Mouse (Mus musculus) heart, postnatal 14 days (tissue): ENCODE results near the gene Capn15. TPM values are rescaled to one million over a fixed set of nuclear protein-coding genes. Genes with fewer than 3 reads are reported as not detected.

Experiments
- DNase-seq, 2 experiments: peaks; one replicate each; pipeline ENCODE4 v3.0.0; 2021 to 2022
- intact Hi-C: fragments of 180-260 bp; cut with DNase I; formaldehyde crosslinking; loops from one replicate; pipeline ENCODE4 v1.15.1; 2025
- total RNA-seq, 2 experiments: library from RNA; stranded (reverse); gene quantifications; 2 replicates each; pipeline ENCODE4 v1.2.3; 2021

The Capn15 gene
- total RNA-seq, 2 experiments from 2014 or later = 11.4 to 13.1 TPM

DNA sequence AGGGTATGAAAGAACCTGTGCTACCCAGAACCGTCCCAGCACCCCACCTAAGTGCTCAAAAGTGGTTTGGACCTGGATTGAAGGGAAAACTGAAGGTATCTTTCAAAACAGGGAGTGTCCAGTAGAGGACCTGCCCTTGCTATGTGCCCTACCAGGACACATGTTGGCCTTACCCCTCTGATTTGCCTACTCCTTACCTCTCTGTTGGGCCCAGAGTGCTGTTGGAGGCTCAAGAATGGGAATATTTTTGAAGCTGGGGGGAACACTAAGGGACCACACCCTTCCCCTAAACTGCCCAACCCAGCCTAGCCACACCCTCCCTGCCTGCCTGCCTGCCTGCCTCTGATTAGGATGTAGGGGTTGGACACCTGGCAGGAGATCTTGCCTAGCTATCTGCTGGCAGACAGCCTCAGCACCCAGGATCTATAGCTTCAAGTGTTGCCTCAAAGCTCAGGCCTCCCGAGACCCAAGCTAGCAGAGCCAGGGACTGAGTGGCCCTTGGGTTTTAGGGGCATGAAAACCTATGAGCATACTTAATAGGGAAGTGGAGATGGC is 42.9 kb downstream of the Capn15 start:
- intact Hi-C loops = no loop called here
- no peak for DNase-seq

DNA sequence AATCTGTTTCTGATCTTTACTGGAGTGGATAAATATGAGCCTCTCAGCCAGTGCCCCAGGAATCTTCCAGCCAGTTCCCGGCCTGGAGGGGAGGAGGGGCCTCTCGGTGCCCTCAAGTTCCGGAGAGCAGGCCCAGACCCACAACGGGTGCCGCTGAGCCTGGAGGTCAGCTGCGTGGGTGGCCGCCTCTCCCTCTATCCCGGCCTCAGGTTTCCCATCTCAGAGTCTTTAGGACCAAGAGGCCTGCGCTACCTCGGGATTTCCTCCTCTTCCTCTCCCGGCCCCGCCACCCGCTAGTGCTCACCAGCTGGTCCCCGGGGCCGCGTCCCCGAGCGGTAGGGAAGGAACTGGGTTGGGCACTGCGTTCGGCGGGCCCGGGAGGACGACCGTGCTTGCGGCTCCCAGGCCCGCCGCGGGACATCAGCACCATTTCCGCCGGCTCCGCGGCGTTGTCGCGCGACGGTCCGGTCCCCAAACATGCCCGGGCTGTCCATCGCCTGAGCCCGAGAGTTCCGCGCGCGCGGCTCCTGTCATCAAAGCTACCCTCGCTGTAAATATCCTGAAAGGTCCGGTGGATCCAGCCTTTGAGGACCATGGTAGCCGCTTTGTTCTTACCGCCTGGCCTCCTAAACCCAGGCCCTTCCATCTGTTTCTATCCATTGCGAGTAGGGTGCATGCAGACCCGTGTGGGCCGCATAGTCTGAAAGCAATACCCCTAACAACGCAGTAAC is 43.9 kb downstream of the Capn15 start:
- intact Hi-C loops = loop anchor here (2.0 kb wide), 1 partner anchor 43 kb away; the partner anchor contains the start of gene Capn15
- peak; percentile 86 to 88 for DNase-seq

DNA sequence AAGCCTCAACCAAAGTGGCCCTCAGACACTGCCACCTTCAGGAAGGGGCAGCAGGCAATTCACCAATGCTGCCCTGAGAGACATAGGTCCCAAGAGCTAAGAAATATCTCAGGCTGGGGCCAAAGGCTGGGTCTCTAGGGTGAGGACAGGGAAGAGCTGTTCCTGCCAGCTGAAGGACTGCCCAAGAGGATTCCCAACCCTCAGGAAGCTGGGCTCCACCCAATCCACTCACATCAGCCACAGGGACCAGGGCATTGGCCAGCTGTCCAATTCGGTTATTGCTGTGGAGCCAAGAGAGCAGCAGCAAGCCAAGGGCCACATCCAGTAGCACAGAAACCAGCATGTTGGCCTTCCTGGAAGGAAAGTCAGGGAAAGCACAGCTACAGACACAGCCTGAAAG is 51.1 kb downstream of the Capn15 start:
- intact Hi-C loops = no loop called here
- DNase-seq = no peak

DNA sequence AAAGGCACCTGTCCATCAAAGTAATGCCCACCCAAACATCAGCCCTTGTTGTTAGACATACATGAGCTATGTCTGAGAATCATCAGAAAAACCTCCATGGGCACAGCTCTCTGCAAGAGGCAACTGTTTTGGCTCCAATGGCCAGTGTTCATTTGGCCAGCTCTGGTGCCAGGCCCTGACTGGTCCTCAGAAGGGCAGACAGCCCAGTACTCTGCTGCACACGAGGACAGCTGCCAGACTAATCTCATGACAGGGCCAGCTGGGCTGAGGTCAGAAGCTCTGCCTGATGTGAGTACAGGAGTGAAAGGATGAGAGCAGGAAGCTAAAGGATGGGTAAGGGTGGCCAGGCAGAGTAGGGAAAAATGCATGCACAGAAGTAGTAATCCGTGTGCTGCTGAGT is 60.2 kb downstream of the Capn15 start:
- intact Hi-C loops = loop anchor here (5.0 kb wide), 1 partner anchor 33 kb away; no protein-coding TSS in a partner anchor
- DNase-seq = peak; percentile 40 to 72

DNA sequence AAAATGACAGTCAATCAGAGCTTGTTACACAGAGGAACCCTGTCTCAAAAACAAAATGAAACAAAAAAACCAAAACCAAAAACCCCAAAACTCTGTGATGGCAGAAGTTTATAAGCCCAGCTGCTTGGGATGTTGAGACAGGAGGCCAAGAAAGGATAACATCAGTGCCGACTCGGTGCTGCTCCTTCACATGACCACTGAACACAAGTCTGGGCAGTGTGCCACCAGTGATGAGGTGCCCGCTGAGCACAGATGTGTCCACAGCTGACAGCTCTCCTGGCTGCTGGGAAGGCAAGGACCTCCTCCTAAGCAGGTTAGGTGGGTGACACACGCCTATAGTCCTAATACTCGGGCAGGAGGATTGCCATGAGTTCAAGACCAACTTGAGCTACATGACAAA is 63.5 kb downstream of the Capn15 start:
- DNase-seq = peak in 1 of 2 experiments; percentile 22
- intact Hi-C loops = no loop called here

DNA sequence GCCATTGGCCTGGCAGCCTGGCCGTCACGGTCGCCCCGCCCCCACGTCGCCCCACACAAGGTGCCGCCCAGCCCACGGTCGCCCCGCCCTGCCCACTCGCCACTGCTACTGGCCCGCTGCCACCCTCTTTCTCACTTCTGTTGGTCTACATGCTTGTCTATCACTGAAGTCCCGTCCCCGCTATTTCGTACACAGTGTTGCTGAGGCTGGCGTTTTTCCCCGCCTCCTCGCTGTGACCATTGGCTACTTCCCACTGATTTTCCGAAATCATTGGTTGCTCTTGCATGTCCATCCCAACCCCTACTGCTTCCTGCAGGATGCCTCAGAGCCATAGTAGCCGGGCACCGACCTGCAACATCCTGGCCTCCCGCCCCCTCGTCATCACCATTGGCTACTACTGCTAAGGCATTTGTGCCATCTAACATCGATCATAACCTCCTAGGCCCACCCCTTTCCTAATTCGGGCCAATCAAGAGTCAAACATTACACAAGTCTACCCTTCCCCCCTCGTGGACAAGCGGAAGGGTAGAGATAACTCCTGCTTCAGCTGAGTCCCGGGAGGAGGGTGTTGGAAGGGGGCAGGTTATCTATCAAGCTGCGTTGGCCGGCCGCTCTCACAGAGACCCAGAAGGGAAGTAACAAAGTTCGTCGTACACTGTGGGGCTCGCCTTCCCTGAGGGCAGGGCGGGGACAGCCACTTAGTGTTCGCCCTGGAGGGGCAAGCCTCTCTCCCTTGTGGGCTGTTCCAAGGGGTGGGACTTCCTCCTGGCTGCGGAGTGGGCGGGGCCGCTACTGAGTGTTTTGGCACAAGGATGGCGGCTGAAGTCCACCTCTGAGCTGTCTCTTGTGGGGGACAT is 65.6 kb downstream of the Capn15 start:
- intact Hi-C loops = no loop called here
- peak; percentile 100 for DNase-seq

DNA sequence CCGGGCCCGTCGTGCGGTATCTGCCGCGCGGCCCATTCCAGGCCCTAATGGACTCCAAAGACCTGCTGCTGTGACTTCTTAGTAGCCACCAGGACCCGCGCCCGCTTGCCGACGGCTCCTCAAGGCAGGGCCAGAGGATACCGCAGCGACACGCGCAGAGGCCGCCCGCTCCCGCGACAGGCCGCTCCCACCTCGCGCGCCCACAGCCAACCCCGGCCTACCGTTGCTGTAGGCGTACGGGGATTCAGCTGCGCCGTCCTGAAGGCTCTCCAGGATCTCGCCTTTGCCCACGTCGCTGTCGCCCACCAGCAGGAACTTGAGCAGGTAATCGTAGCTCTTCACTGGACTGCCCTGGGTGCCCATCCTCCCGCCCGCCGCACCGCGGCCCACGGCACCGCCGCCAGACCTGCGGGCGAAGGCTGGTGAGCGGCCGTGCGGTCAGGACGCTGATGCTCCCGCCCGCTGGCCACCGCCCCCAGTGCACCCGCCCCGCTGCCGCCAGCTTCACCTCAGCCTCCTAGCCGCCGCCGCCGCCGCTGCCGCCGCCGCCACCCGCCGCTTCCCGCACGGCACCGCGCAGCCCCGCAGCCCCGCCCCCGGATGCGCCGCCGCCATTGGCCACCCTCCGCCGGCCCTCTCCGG is 66.3 kb downstream of the Capn15 start, which contains the start of gene Rab40c:
Rab40c (minus strand) TSS at position 584 of the 642 bp plus-strand sequence.
- intact Hi-C loops = no loop called here
- DNase-seq = peak in 1 of 2 experiments; percentile 49

DNA sequence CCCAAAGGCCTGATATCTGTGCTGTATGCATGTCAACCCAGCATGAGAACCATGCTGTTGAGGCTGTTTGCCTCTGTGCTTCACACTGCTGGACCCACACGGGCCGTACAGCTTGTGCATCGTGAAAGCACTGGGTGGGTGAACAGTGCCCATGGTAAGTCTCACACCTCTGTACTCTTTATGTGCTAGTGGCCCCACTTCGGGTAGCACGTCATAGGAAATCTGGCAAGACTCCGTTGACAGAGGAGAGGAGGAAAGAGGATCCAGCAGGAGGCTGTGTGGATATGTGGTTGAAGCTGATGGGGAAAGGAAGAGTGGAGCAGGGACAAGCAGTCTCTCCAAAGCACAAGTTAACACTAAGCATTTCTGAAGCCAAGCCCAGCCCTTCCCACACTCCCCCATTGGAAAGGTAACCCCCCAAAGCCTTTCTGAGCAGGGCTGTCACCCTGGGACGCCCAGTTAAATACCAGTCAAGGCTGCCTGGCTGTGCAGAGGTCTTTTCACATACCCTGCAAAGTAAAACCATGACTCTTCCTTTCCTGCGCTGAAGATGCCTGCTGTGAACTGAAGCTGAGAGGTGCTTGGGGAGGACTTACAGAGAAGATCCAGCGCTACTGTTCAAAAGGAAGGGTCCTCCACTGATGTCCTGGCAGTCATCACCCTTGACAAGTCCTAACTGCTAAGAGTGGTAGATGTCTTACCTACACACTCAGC is 67.4 kb downstream of the Capn15 start:
- no peak for DNase-seq
- intact Hi-C loops = no loop called here

DNA sequence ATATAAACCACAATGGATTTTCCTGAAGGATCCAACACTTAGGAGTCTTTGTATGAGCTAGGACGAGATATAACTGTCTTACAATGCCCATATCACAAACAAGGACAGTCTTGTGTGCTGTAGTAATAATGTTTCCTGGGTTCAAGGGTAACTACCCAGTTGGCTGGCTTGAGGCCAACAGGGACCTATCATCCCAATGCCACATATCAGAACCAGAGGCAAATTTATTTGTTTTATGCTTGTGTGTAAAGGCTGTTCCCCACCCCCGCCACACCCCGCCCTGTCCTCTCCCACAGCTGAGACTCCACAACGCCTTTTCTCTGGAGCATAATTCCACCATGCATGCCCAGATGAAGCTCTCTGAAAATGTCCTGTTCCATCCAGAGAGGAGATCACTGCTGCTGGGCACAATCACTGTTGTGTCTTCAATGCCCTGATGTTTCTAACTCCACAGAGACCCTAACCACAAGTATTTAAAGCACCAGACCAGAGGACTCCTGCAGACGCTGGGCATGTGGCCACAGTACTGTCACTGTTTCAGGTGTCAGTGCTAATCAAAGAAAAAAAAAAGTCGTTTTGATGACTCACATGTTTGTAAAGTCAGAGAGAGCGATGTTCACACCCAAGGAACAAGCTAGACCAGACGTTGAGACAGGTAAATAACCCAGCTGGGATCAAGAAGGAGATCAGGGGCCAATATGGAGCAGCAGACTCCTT is 68.5 kb downstream of the Capn15 start:
- no peak for DNase-seq
- intact Hi-C loops = no loop called here

DNA sequence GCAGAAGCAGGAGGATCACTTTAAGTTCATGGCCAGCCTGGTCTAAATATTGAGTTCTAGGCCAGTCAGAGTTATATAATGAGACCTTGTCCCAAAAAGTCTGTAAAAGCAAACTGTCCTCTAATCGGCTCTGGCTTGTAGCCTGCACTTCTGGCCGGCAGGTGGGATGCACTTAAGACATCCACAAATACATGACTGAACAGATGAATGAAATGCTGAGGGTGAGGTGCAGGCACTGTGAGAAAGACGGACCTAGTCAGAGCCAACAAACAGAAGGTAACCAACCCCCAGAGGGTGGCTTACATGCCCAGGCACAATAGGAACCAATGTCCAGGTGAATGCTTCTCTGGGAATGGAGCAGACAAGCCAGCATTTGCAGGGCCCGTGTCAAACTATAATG is 71.3 kb downstream of the Capn15 start:
- intact Hi-C loops = no loop called here
- DNase-seq = no peak

DNA sequence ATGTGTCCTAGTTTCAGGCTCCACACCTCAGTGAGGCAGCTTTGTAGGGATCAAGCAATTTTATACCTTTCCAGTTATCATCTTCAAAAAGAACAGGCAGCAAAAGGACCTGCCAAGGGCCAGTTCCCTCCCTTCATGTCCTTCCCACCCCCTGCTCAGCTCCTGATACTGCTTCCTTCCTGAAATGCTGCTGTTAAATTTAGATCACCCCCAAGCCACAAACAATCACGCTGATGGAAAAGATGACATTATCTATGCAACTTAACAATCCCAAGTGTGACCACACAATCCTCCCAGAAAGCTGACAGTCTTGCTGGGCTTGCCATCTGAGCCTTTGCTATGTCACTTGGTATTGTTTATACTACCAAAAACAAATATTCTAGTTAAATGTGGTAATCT is 71.7 kb downstream of the Capn15 start:
- peak in 1 of 2 experiments; percentile 18 for DNase-seq
- intact Hi-C loops = loop anchor here (2.0 kb wide), 1 partner anchor 17 kb away; no protein-coding TSS in a partner anchor

DNA sequence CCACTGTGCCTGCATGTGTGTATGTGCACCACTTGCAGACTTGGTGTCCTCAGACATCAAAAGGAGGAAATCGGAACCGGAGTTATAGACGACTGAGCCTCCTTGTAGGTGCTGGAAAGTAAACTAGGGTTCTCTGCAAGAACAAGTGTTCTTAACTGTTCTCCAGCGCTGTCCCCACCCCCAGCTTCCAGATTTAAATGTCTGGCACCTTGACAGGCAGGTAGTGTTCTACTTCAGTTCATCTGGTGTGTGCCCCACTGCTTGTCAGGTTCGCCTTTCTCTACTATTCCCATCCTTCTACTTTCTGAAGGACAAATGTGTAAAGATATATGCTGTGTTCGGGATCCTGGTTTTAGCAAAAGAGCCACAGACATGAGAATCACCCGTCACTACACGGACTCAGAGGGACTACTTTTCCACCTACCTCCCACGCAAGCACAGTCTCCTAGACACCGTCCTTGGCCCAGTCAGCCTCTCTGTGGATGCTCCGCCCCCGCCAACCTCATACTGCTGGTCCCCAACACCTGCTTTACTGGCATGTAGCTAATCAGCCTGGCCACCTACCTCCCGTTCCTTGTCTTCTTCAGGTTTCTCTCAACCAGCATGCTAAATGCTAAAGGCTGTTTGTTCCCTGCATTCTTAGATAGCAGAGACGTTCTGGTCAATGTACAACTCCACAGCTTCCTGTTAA is 72.3 kb downstream of the Capn15 start:
- DNase-seq = no peak
- intact Hi-C loops = loop anchor here (2.0 kb wide), 1 partner anchor 17 kb away; no protein-coding TSS in a partner anchor

DNA sequence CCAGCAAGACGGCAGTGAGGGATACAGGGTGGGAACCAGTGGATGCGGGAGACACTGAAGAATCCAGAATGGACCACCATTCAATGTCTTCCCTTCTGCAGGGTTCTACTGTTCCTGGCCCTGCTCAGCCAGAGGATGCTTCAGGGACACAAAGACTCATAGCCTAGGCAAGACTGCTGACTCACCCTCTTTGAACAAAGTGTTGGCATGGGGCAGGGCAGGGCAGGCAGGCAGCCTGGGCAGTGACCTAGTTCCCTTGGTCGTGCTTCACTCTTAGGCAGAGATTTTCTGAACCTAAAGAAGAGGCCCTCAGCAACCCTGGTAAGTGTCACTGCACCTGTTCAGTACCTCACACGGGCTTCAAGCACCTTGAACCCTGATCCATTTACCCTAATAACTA is 73.8 kb downstream of the Capn15 start:
- intact Hi-C loops = loop anchor here (2.0 kb wide), 1 partner anchor 15 kb away; no protein-coding TSS in a partner anchor
- DNase-seq = peak; percentile 22 to 30

Other genes with a start within 250 kb of the Capn15 start
- not detected for gene Mslnl, start 249.8 kb downstream of the Capn15 start, total RNA-seq
- 10 to 100 TPM; 30.0 to 34.5 TPM for gene Msln, start 231.4 kb downstream of the Capn15 start, total RNA-seq
- gene Narfl, start 212.0 kb downstream of the Capn15 start, total RNA-seq = 10 to 100 TPM; 44.8 TPM
- gene Haghl, start 200.1 kb downstream of the Capn15 start, total RNA-seq = 10 to 100 TPM; 15.0 to 15.1 TPM
- gene Ccdc78, start 199.2 kb downstream of the Capn15 start, total RNA-seq = under 1 TPM in 1 of 2 experiments, not detected in 1; 0.17 TPM
- 10 to 100 TPM; 36.4 to 37.4 TPM for gene Fam173a, start 192.9 kb downstream of the Capn15 start, total RNA-seq
- not detected for gene AC134908.4, start 190.1 kb downstream of the Capn15 start, total RNA-seq
- 10 to 100 TPM; 67.1 to 74.7 TPM for gene Metrn, start 188.7 kb downstream of the Capn15 start, total RNA-seq
- gene Fbxl16, start 176.7 kb downstream of the Capn15 start, total RNA-seq = 1 to 10 TPM in 1 of 2 experiments, under 1 TPM in 1; 1.00 to 1.2 TPM
- 10 to 100 TPM; 10.5 to 11.0 TPM for gene Wdr24, start 162.2 kb downstream of the Capn15 start, total RNA-seq
- gene Jmjd8, start 156.9 kb downstream of the Capn15 start, total RNA-seq = 10 to 100 TPM; 33.1 to 34.1 TPM
- 100 to 1,000 TPM; 106 to 109 TPM for gene Stub1, start 152.4 kb downstream of the Capn15 start, total RNA-seq
- gene Rhbdl1, start 148.5 kb downstream of the Capn15 start, total RNA-seq = 1 to 10 TPM; 2.5 to 3.1 TPM
- 1 to 10 TPM; 2.9 to 3.0 TPM for gene Gm20683, start 144.0 kb downstream of the Capn15 start, total RNA-seq
- gene Rhot2, start 140.9 kb downstream of the Capn15 start, total RNA-seq = 100 to 1,000 TPM; 103 to 105 TPM
- gene Wdr90, start 124.3 kb downstream of the Capn15 start, total RNA-seq = 1 to 10 TPM; 5.2 to 5.7 TPM
- gene Mcrip2, start 117.0 kb downstream of the Capn15 start, total RNA-seq = 100 to 1,000 TPM; 226 to 230 TPM
- gene Mettl26, start 110.7 kb downstream of the Capn15 start, total RNA-seq = 10 to 100 TPM; 11.3 to 13.2 TPM
- gene Wfikkn1, start 104.9 kb downstream of the Capn15 start, total RNA-seq = under 1 TPM; 0.91 to 1.00 TPM
- gene Rab40c, start 66.1 kb downstream of the Capn15 start, total RNA-seq = 10 to 100 TPM; 14.4 to 20.0 TPM
- 10 to 100 TPM; 60.6 to 62.7 TPM for gene Pigq, start 40.9 kb downstream of the Capn15 start, total RNA-seq
- gene Nhlrc4, start 40.8 kb downstream of the Capn15 start, total RNA-seq = under 1 TPM in 1 of 2 experiments, not detected in 1; 0.17 TPM
- not detected for gene A930017K11Rik, start 33.2 kb downstream of the Capn15 start, total RNA-seq
- gene Rab11fip3, start 83.8 kb upstream of the Capn15 start, total RNA-seq = 10 to 100 TPM; 22.7 to 25.3 TPM
- gene Decr2, start 104.5 kb upstream of the Capn15 start, total RNA-seq = 10 to 100 TPM; 10.9 to 13.0 TPM
- gene Nme4, start 109.8 kb upstream of the Capn15 start, total RNA-seq = 1 to 10 TPM; 3.1 to 3.6 TPM
- gene Tmem8, start 127.5 kb upstream of the Capn15 start, total RNA-seq = 1 to 10 TPM; 1.2 to 1.9 TPM
- gene Mrpl28, start 137.7 kb upstream of the Capn15 start, total RNA-seq = 100 to 1,000 TPM; 100 to 115 TPM
- 10 to 100 TPM; 16.1 to 16.9 TPM for gene Axin1, start 152.9 kb upstream of the Capn15 start, total RNA-seq
- not detected for gene Pdia2, start 213.3 kb upstream of the Capn15 start, total RNA-seq
- gene Rgs11, start 217.2 kb upstream of the Capn15 start, total RNA-seq = 1 to 10 TPM in 1 of 2 experiments, under 1 TPM in 1; 0.72 to 1.7 TPM
- gene Arhgdig, start 222.0 kb upstream of the Capn15 start, total RNA-seq = under 1 TPM; 0.56 to 0.81 TPM